Mouse (Mus musculus) B cell, adult (primary cell): ENCODE results near the gene Msmp. TPM values are rescaled to one million over a fixed set of nuclear protein-coding genes. Genes with fewer than 3 reads are reported as not detected.

Experiments used
- total RNA-seq: library from RNA; stranded (reverse); gene quantifications from 4 replicates; pipeline ENCODE4 v1.2.4, GENCODE M21; 2023; ENCODE audit not compliant: inconsistent age

Gene Msmp
- total RNA-seq: not detected in 4 replicates

DNA sequence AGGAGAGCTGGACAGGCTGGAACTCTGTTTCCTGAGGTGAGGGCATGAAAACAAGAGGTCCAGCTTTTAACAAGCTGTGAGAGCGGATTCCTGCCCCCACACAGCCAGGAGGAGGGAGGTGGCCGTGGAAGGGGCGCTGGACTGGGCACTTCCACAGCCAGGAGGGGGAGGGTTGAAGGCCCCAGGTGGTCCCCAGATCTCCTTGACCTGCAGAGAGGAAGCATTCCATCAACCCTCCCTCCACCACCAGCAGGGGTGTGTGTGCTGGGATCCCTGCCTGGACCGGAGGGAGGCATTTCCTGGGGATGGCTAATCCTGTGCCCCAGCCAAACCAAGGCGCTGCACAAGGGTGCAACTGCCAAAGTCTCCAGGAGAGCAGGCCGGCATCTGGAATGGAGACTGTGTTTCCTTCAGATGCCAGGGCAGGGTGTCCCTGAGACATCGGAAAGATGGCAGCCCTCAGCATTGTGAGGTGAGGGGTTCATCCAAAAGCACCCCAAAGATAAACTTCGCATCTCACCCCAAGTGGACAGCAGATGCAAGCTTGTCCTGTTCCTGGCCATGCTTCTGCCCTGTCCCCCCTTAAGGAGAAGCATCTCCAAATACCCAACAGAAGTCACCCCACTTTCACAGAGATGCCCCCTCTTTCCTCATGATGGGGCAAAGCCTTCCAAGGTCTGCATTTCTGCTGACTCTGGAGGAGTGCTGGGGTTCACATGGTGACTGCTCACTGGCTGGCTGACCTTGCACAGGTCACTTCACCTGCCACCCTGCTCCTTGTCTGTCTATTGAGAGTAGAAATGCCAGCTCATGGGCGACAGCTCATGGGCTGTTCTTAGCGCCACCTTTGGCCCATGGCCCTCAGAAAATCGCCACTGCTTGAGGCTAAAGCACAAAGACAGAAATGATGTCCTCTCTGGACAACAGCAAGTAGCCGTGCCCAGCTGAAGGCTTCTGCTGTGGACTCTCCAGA is at the start of gene Msmp:
Msmp (minus strand) TSS at position 51 of the 973 bp plus-strand sequence.

GRCm38 (mm10) chr4:43631046-43631955 is 47.0 kb upstream of the Msmp start, which contains the start of gene Npr2:
Gene Npr2, plus strand, starts transcription at chr4:43631935.

DNA sequence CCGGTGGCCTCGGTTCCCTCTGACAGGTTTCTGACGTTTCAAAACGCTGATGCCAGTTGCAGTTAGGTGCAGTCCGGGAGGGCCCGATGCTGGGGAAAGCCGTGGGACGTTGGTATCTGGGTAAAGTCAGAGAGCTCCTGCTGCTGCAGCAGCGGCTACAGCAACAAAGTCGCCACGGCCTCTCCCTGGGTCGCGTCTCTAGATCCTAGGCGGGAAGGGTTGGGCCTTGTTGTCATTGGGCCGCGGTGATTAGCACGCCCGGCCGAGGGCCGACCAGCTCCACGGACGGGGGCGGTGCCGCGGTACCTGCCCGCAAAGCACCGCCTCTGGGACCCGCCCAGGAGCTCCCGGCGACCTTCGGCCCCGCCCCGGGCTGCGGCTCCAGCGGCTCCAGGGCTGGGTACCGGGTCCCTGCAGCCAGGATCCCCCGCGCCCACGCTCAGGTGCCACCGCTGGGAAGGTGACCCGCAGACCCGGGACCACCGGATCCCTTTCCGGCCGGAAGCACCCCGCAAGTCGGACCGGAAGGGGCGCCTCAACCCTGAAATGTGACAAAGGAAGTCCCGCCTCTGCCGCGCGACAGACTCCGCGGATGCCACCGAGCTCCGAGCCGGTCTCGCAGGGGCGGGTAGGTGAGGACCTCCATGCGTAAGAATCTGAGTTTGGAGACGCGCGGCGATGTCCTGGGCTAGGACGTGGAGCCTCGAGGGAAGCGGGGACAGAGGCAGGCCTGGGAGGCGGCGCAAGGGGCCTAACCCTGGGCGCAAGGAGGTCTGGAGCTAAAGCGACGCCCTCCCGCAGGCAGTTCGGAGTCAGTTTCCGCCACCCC is 5.7 kb downstream of the Msmp start, which contains the start of the genes Rgp1 and Gba2:
Rgp1 (plus strand) TSS at position 340 of the 829 bp plus-strand sequence.
Gba2 (minus strand) TSS at position 498 of the 829 bp plus-strand sequence.

DNA sequence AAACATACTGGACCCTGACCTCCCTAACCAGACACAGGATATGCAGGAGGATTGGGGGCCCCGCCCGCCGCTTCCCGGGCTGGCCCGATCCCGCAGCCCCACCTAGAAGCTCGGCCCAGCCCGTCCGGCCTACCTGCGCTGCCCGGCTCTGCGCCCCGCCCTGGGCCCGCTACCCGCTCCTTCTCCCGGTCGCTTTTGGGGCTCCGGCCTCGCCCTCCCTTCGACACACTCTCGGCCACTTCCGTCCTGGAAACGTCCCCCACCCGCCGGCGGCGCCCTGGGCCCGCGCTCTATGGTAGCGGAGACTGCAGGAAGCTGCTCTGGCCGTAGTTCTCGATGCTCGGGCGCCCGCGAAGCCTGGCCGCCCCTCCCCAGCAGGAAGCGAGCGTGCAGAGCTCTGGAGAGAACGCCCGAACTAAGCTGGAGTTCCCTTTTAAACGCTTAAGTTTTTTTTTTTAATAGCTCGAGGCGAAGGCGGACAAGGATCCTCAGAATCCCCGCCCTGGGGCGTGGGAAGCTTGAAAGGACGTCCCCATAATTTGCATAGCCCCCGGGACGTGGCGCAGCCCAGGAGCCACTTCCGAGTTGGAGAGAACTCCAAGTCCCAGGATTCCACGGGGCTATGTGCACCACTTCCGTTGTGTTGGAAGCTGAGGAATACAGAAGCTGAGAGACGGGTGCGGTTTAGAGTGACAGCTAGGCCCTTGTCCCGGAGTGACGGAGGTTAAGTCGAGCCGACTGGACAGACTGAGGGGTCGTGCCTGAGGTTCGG is 22.1 kb downstream of the Msmp start, which contains the start of the genes Creb3 and Tln1:
Creb3 (plus strand) TSS at position 336 of the 772 bp plus-strand sequence.
Tln1 (minus strand) TSS at position 695 of the 772 bp plus-strand sequence.

Other genes starting within 250 kb of the Msmp start
- 1.0 to 1.5 TPM in 2 of 4 replicates, not detected in the others for gene Rusc2, start 202.5 kb downstream of the Msmp start, total RNA-seq
- gene Fam166b, start 155.4 kb downstream of the Msmp start, total RNA-seq: not detected in 4 replicates
- 50.3 to 68.1 TPM (median 63.1 TPM) in 4 replicates for gene Tesk1, start 142.6 kb downstream of the Msmp start, total RNA-seq
- gene Cd72, start 129.9 kb downstream of the Msmp start, total RNA-seq: 506 to 604 TPM (median 560 TPM) in 4 replicates
- gene Sit1, start 100.8 kb downstream of the Msmp start, total RNA-seq: 10.9 to 17.2 TPM (median 13.9 TPM) in 4 replicates
- 28.7 to 35.4 TPM (median 30.0 TPM) in 4 replicates for gene Ccdc107, start 91.6 kb downstream of the Msmp start, total RNA-seq
- 1.3 to 3.6 TPM (median 2.6 TPM) in 4 replicates for gene Arhgef39, start 84.8 kb downstream of the Msmp start, total RNA-seq
- 0.84 to 1.4 TPM in 2 of 4 replicates, not detected in the others for gene Car9, start 77.5 kb downstream of the Msmp start, total RNA-seq
- gene Tpm2, start 60.7 kb downstream of the Msmp start, total RNA-seq: 0.58 to 0.93 TPM (median 0.66 TPM) in 3 of 4 replicates, not detected in the other
- gene Creb3, start 22.2 kb downstream of the Msmp start, total RNA-seq: 55.9 to 68.9 TPM (median 66.5 TPM) in 4 replicates
- 271 to 299 TPM (median 289 TPM) in 4 replicates for gene Tln1, start 21.8 kb downstream of the Msmp start, total RNA-seq
- gene Rgp1, start 5.8 kb downstream of the Msmp start, total RNA-seq: 41.6 to 56.1 TPM (median 42.0 TPM) in 4 replicates
- gene Gba2, start 5.6 kb downstream of the Msmp start, total RNA-seq: 43.0 to 48.3 TPM (median 45.3 TPM) in 4 replicates
- 0.80 to 4.4 TPM (median 1.3 TPM) in 4 replicates for gene Npr2, start 47.4 kb upstream of the Msmp start, total RNA-seq
- gene Spag8, start 69.1 kb upstream of the Msmp start, total RNA-seq: not detected in 4 replicates
- gene Hint2, start 72.0 kb upstream of the Msmp start, total RNA-seq: 13.0 to 19.8 TPM (median 15.5 TPM) in 4 replicates
- gene Tmem8b, start 84.5 kb upstream of the Msmp start, total RNA-seq: 2.0 to 3.4 TPM (median 2.9 TPM) in 4 replicates
- 0.18 TPM in 1 of 4 replicates, not detected in the others for gene Fam221b, start 84.7 kb upstream of the Msmp start, total RNA-seq
- gene Olfr70, start 116.3 kb upstream of the Msmp start, total RNA-seq: not detected in 4 replicates
- gene Olfr71, start 125.8 kb upstream of the Msmp start, total RNA-seq: not detected in 4 replicates
- not detected in 4 replicates for gene Hrct1, start 142.7 kb upstream of the Msmp start, total RNA-seq
- not detected in 4 replicates for gene Spaar, start 145.5 kb upstream of the Msmp start, total RNA-seq
- not detected in 4 replicates for gene Olfr159, start 186.5 kb upstream of the Msmp start, total RNA-seq
- gene Olfr156, start 239.4 kb upstream of the Msmp start, total RNA-seq: not detected in 4 replicates